Mouse (Mus musculus): ENCODE measurements around the gene Rpl23a.

DNA sequence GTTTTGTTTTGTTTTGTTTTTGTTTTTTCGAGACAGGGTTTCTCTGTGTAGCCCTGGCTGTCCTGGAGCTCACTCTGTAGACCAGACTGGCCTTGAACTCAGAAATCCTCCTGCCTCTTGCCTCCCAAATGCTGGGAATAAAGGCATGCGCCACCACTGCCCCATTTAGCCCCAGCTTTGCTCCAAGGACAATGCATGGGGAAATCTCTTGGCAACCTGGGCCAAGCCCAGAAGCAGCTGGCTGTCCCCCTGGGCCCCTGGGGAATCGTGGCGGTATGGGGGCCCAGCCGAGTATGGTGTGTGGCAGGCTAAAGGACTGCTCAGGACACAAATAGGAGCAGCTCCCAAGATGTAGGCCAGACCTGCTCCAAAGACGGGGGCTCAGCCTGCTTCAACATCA is 20.9 kb upstream of the Rpl23a start:
- TF ChIP-seq CTCF (IDR thresholded peaks at IDR 0.05) (no peak), EP300 (IDR thresholded peaks at IDR 0.05) (no peak)
